Mouse (Mus musculus) c-Kit-positive CD71-positive TER-119-negative erythroid progenitor cells, embryonic 14.5 days (primary cell): ENCODE data around the gene Vsig10.
"Not testable (repeated sequence)": the region's sequence is repeated elsewhere in the genome, so short reads cannot be mapped to it uniquely, and the experiment has no call there.

Source experiments
- DNase-seq: peaks from one replicate; pipeline ENCODE4 v3.0.0-alpha.2; 2013; ENCODE audit warnings: low read depth

Vsig10 gene

GRCm38 (mm10) chr5:117318741-117319629, at the start of gene Vsig10:
TSS of gene Vsig10 (plus strand) at chr5:117319083.
- no peak for DNase-seq

- DNase-seq, result no peak
Observed at GRCm38 (mm10) chr5:117269395-117269794, 49.5 kb upstream of the Vsig10 start.

GRCm38 (mm10) chr5:117271945-117272344, 46.9 kb upstream of the Vsig10 start:
- DNase-seq, result no peak

GRCm38 (mm10) chr5:117274817-117275216, 44.1 kb upstream of the Vsig10 start:
- DNase-seq, result no peak

GRCm38 (mm10) chr5:117277784-117278183, 41.1 kb upstream of the Vsig10 start:
- DNase-seq, result no peak

- DNase-seq, result no peak
Observed at GRCm38 (mm10) chr5:117278809-117279668, 39.8 kb upstream of the Vsig10 start.

- no peak for DNase-seq
Observed at GRCm38 (mm10) chr5:117279669-117280050, 39.2 kb upstream of the Vsig10 start.

GRCm38 (mm10) chr5:117281536-117281935, 37.3 kb upstream of the Vsig10 start:
- no peak for DNase-seq

GRCm38 (mm10) chr5:117282360-117282759, 36.5 kb upstream of the Vsig10 start:
- DNase-seq, result no peak

GRCm38 (mm10) chr5:117284029-117284428, 34.9 kb upstream of the Vsig10 start:
- no peak for DNase-seq

- no peak for DNase-seq
Observed at GRCm38 (mm10) chr5:117284682-117285081, 34.2 kb upstream of the Vsig10 start.

GRCm38 (mm10) chr5:117285266-117285665, 33.6 kb upstream of the Vsig10 start:
- DNase-seq, result no peak

- no peak for DNase-seq
Observed at GRCm38 (mm10) chr5:117286286-117286685, 32.6 kb upstream of the Vsig10 start.

- DNase-seq, result peak; percentile 94
Observed at GRCm38 (mm10) chr5:117286831-117287822, 31.8 kb upstream of the Vsig10 start, which contains the start of gene Pebp1. TSS of gene Pebp1 (minus strand) at chr5:117287625.

- DNase-seq, result no peak
Observed at GRCm38 (mm10) chr5:117289646-117290045, 29.2 kb upstream of the Vsig10 start.

- DNase-seq, result no peak
Observed at GRCm38 (mm10) chr5:117290081-117290480, 28.8 kb upstream of the Vsig10 start.

- no peak for DNase-seq
Observed at GRCm38 (mm10) chr5:117291312-117291711, 27.6 kb upstream of the Vsig10 start.

GRCm38 (mm10) chr5:117292547-117292946, 26.3 kb upstream of the Vsig10 start:
- DNase-seq, result no peak

- not testable (repeated sequence) for DNase-seq
Observed at GRCm38 (mm10) chr5:117293776-117294175, 25.1 kb upstream of the Vsig10 start.

GRCm38 (mm10) chr5:117295011-117295410, 23.9 kb upstream of the Vsig10 start:
- DNase-seq, result no peak

- DNase-seq, result no peak
Observed at GRCm38 (mm10) chr5:117302899-117303298, 16.0 kb upstream of the Vsig10 start.
